8 mouse cellular contexts compared by ENCODE assay signal in genomic region chr13:15802043-15802795, GRCm38 (mm10).
DNase-seq lines count a peak whose midpoint lies in the region; ATAC-seq lines count a peak whose summit lies in the region.

No protein-coding gene starts in this region.

- no peaks in the 10 kb centered on the region for H3K36me3 ChIP-seq in hindbrain, embryonic 14.5 days (replicated peaks; ENCODE audit: control insufficient read depth, insufficient read depth)
- no peaks in the 10 kb centered on the region for H3K36me3 ChIP-seq in neural tube, embryonic 15.5 days
- H3K36me3 ChIP-seq in kidney, embryonic 16.5 days (ENCODE audit: insufficient read depth, low read length) = no peaks in the 10 kb centered on the region

- no peak overlapping the region for H3K9ac ChIP-seq in hindbrain, embryonic 14.5 days
- no peak overlapping the region for H3K9ac ChIP-seq in neural tube, embryonic 15.5 days (replicated peaks)
- no peak overlapping the region for H3K9ac ChIP-seq in kidney, embryonic 16.5 days (replicated peaks; ENCODE audit: low read length)

- peak; percentile 26 to 31 for DNase-seq in cerebellum, postnatal 14 days
- no peak for DNase-seq in cerebellum, adult 9-11 months
- DNase-seq in urinary bladder, postnatal 14 days (ENCODE audit: low spot score) = peak; percentile 8
- DNase-seq in urinary bladder, adult 2 months (ENCODE audit: low spot score) = no peak
- DNase-seq in hindbrain, embryonic 14.5 days (ENCODE audit: low spot score) = no peak
- DNase-seq in urinary bladder, postnatal 10 days (ENCODE audit: low spot score) = no peak

- no peak overlapping the region for H3K27ac ChIP-seq in hindbrain, embryonic 14.5 days
- H3K27ac ChIP-seq in neural tube, embryonic 15.5 days (replicated peaks) = no peak overlapping the region
- H3K27ac ChIP-seq in kidney, embryonic 16.5 days (ENCODE audit: low read length) = no peak overlapping the region

- 0 out of 2 replicates have a peak overlapping the region, but pooled peaks have one; percentile 17 for H3K4me2 ChIP-seq in hindbrain, embryonic 14.5 days (replicated peaks)
- H3K4me2 ChIP-seq in neural tube, embryonic 15.5 days = no peak overlapping the region
- H3K4me2 ChIP-seq in kidney, embryonic 16.5 days (replicated peaks; ENCODE audit: low read depth, low read length) = no peak overlapping the region

- H3K27me3 ChIP-seq in hindbrain, embryonic 14.5 days (ENCODE audit: control insufficient read depth, insufficient read depth, low read length) = no peaks in the 10 kb centered on the region
- H3K27me3 ChIP-seq in neural tube, embryonic 15.5 days (replicated peaks) = no peaks in the 10 kb centered on the region
- H3K27me3 ChIP-seq in kidney, embryonic 16.5 days (ENCODE audit: insufficient read depth, low read length) = no peaks in the 10 kb centered on the region

- peak; percentile 86 for ATAC-seq in hindbrain, embryonic 14.5 days (ENCODE audit: low FRiP score)
- 0 out of 2 replicates have a peak, but pooled peaks have one; percentile 61 for ATAC-seq in neural tube, embryonic 15.5 days (ENCODE audit: low FRiP score)
- ATAC-seq in kidney, embryonic 16.5 days (ENCODE audit: low FRiP score, low TSS enrichment) = no peak

- 34% methylated on average over 16 of the region's 16 CpGs for WGBS in hindbrain, embryonic 14.5 days
- WGBS in neural tube, embryonic 15.5 days = 51% methylated on average over 16 of the region's 16 CpGs
- 72% methylated on average over 16 of the region's 16 CpGs for WGBS in kidney, embryonic 16.5 days

- H3K4me1 ChIP-seq in hindbrain, embryonic 14.5 days (replicated peaks; ENCODE audit: control insufficient read depth, insufficient read depth, low read length) = no peaks in the 10 kb centered on the region
- H3K4me1 ChIP-seq in neural tube, embryonic 15.5 days = no peaks in the 10 kb centered on the region
- no peaks in the 10 kb centered on the region for H3K4me1 ChIP-seq in kidney, embryonic 16.5 days (ENCODE audit: insufficient read depth, low read length)

- H3K4me3 ChIP-seq in hindbrain, embryonic 14.5 days (replicated peaks; ENCODE audit: low read length) = no peak overlapping the region
- no peak overlapping the region for H3K4me3 ChIP-seq in neural tube, embryonic 15.5 days (replicated peaks)
- no peak overlapping the region for H3K4me3 ChIP-seq in kidney, embryonic 16.5 days (ENCODE audit: low read length)

- no peaks in the 10 kb centered on the region for H3K9me3 ChIP-seq in hindbrain, embryonic 14.5 days (ENCODE audit: control insufficient read depth, low read length)
- H3K9me3 ChIP-seq in neural tube, embryonic 15.5 days (replicated peaks) = no peaks in the 10 kb centered on the region
- H3K9me3 ChIP-seq in kidney, embryonic 16.5 days (ENCODE audit: low read length) = no peaks in the 10 kb centered on the region

Comparison
In these comparisons a context has a peak if more than half of its experiments do, and no peak if none do; other contexts are left out.
1. DNase-seq: peak in cerebellum, postnatal 14 days (2 of 2) and urinary bladder, postnatal 14 days (single experiment); none in cerebellum, adult 9-11 months (single experiment), urinary bladder, adult 2 months (single experiment), hindbrain, embryonic 14.5 days (single experiment) and urinary bladder, postnatal 10 days (single experiment).